ENCODE assay signal across 7 mouse cellular contexts in the genomic region with DNA sequence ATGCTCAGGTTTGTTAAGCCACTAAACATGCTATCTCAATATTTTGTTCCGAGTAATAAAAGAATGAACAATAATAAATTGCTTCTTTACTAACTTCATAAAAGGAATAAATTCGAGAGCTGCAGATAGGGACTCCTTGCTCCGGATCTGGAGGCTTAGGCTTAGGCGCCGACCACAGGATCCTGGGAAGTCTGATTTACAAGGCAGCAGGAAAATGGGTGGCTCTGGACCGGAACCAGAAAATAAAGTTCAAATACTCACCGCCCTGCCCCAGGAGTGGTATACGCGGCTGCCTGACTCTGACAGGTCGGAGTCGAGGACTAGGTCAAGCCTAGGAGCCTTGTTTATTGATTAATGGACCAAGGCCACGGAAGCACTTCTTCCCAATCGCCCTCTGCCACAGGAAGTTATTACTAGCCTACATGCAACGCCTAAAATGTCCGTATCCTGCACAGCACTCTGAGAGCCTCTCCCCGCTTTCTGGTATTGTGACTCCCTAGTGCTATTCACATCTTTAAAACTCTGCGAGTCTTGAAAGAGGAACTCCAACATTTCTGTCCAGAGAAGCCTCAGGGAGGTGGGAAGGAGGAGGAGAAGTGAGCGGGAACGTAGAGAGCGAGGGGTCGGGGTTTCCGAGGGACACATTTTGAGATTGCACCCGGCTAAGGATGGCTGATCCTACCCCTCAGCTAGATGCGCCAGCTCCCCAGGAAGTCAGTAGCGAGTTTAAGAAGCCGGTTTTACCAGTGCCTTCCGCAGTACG. TPM values are rescaled to one million over a fixed set of nuclear protein-coding genes. Genes with fewer than 3 reads are reported as not detected.
DNase-seq lines count a peak whose midpoint lies in the region; ATAC-seq and TF ChIP-seq lines count a peak whose summit lies in the region.

A gene (plus strand): TSS at position 642 of the 763 bp plus-strand sequence.

- H3K9me3 ChIP-seq in embryonic facial prominence, embryonic 10.5 days = no peaks in the 10 kb centered on the region
- no peaks in the 10 kb centered on the region for H3K9me3 ChIP-seq in intestine, postnatal 0 days (ENCODE audit: control insufficient read depth)
- H3K9me3 ChIP-seq in midbrain, embryonic 12.5 days = no peaks in the 10 kb centered on the region

- H3K4me1 ChIP-seq in embryonic facial prominence, embryonic 10.5 days = peaks cover 20% of the 10 kb centered on the region
- peaks cover 9% of the 10 kb centered on the region; the same call in 1 of the 2 replicates for H3K4me1 ChIP-seq in intestine, postnatal 0 days (replicated peaks; ENCODE audit: control insufficient read depth, insufficient read depth, low read length)
- peaks cover 21% of the 10 kb centered on the region for H3K4me1 ChIP-seq in midbrain, embryonic 12.5 days
- H3K4me1 ChIP-seq in small intestine, adult 2 months (ENCODE audit: control insufficient read depth, insufficient read depth, insufficient read length, low read length) = peaks cover 2% of the 10 kb centered on the region; the same call in 1 of the 2 replicates

- peak; percentile 33; the same call in 1 of the 2 replicates for TF ChIP-seq POLR2A in small intestine, adult 2 months (IDR thresholded peaks at IDR 0.05; ENCODE audit: low read depth, low read length)

- TF ChIP-seq CTCF in intestine, postnatal 0 days (IDR thresholded peaks at IDR 0.05; ENCODE audit: low read depth) = no peak
- no peak for TF ChIP-seq CTCF in small intestine, adult 2 months (IDR thresholded peaks at IDR 0.05; ENCODE audit: extremely low read depth, insufficient read length, insufficient replicate concordance, low read depth, low read length)

- H3K27ac ChIP-seq in embryonic facial prominence, embryonic 10.5 days (replicated peaks) = peak within 1 kb of the TSS; percentile 93
- peak within 1 kb of the TSS; percentile 70 for H3K27ac ChIP-seq in intestine, postnatal 0 days (ENCODE audit: low read depth, low read length)
- peak within 1 kb of the TSS; percentile 80 for H3K27ac ChIP-seq in midbrain, embryonic 12.5 days (replicated peaks)
- 0 out of 2 replicates have a peak within 1 kb of the TSS, but pooled peaks have one; percentile 18 for H3K27ac ChIP-seq in small intestine, adult 2 months (ENCODE audit: insufficient read depth, low read depth, low read length)

- peak within 1 kb of the TSS; percentile 99 for H3K4me3 ChIP-seq in embryonic facial prominence, embryonic 10.5 days
- H3K4me3 ChIP-seq in intestine, postnatal 0 days (ENCODE audit: low read depth, low read length) = peak within 1 kb of the TSS; percentile 96
- H3K4me3 ChIP-seq in midbrain, embryonic 12.5 days = peak within 1 kb of the TSS; percentile 96
- H3K4me3 ChIP-seq in small intestine, adult 2 months (ENCODE audit: low read depth, low read length) = peak within 1 kb of the TSS; percentile 89

- no peaks in the 10 kb centered on the region for H3K27me3 ChIP-seq in embryonic facial prominence, embryonic 10.5 days (replicated peaks; ENCODE audit: low read depth, poor library complexity, severe bottlenecking)
- H3K27me3 ChIP-seq in intestine, postnatal 0 days (replicated peaks; ENCODE audit: control insufficient read depth, insufficient read depth, low read length) = no peaks in the 10 kb centered on the region
- no peaks in the 10 kb centered on the region for H3K27me3 ChIP-seq in midbrain, embryonic 12.5 days
- no peaks in the 10 kb centered on the region for H3K27me3 ChIP-seq in small intestine, adult 2 months (ENCODE audit: control insufficient read depth, insufficient read depth, low read length)

- H3K9ac ChIP-seq in intestine, postnatal 0 days (ENCODE audit: low read depth, low read length) = peak within 1 kb of the TSS; percentile 75
- peak within 1 kb of the TSS; percentile 86 for H3K9ac ChIP-seq in midbrain, embryonic 12.5 days (replicated peaks)

- under 1% methylated on average over 28 of the region's 28 CpGs for WGBS in embryonic facial prominence, embryonic 10.5 days
- 1% methylated on average over 28 of the region's 28 CpGs for WGBS in intestine, postnatal 0 days
- under 1% methylated on average over 28 of the region's 28 CpGs for WGBS in midbrain, embryonic 12.5 days
- under 1% methylated on average over 28 of the region's 28 CpGs for WGBS in small intestine, adult 2 months

- H3K4me2 ChIP-seq in intestine, postnatal 0 days (replicated peaks; ENCODE audit: low read depth) = peak within 1 kb of the TSS; percentile 90
- peak within 1 kb of the TSS; percentile 97 for H3K4me2 ChIP-seq in midbrain, embryonic 12.5 days (replicated peaks)

- DNase-seq in adrenal gland, postnatal 10 days = peak; percentile 85
- peak; percentile 79 for DNase-seq in embryonic facial prominence, embryonic 10.5 days (ENCODE audit: low spot score)
- peak; percentile 37 for DNase-seq in gonadal fat pad, adult 2 months (ENCODE audit: low read depth)
- peak; percentile 66 for DNase-seq in left cerebral cortex, postnatal 4 days

- intact Hi-C loops in left cerebral cortex, postnatal 4 days (cut with DNase I) = no loop called here

- H3K36me3 ChIP-seq in embryonic facial prominence, embryonic 10.5 days (replicated peaks) = peaks cover 46% of the 10 kb centered on the region
- H3K36me3 ChIP-seq in intestine, postnatal 0 days (ENCODE audit: control insufficient read depth, insufficient read depth) = peaks cover 29% of the 10 kb centered on the region
- peaks cover 40% of the 10 kb centered on the region for H3K36me3 ChIP-seq in midbrain, embryonic 12.5 days
- H3K36me3 ChIP-seq in small intestine, adult 2 months (ENCODE audit: control insufficient read depth, insufficient read depth, low read length) = peaks cover 23% of the 10 kb centered on the region

- ATAC-seq in intestine, postnatal 0 days = peak; percentile 82
- ATAC-seq in midbrain, embryonic 12.5 days (ENCODE audit: low FRiP score, low read depth) = peak; percentile 74

RNA-seq across cellular contexts. Expression of the gene that starts here (rescaled TPM):
- 10 to 100 TPM; 27.9 to 28.5 TPM for total RNA-seq in adrenal gland, postnatal 10 days (2021)
- 32.2 and 33.1 TPM in 2 replicates for polyA plus RNA-seq in embryonic facial prominence, embryonic 10.5 days (2016; fragmentation: Nextera tagmentation; extraction: Ambion mirVana)
- 12.6 and 14.5 TPM in 2 replicates for polyA plus RNA-seq in gonadal fat pad, adult 2 months (2012; rRNA removed)
- polyA plus RNA-seq in intestine, postnatal 0 days (2015; fragmentation: Nextera tagmentation; extraction: Ambion mirVana) = 13.6 and 15.5 TPM in 2 replicates
- total RNA-seq in left cerebral cortex, postnatal 4 days (2021) = 10 to 100 TPM; 41.5 to 48.7 TPM
- polyA plus RNA-seq in midbrain, embryonic 12.5 days (2016; fragmentation: Nextera tagmentation; extraction: Ambion mirVana) = 37.7 and 39.2 TPM in 2 replicates
- 3.7 and 8.7 TPM in 2 replicates for polyA plus RNA-seq in small intestine, adult 2 months (2012; rRNA removed)

Comparison
In these comparisons a context has a peak if more than half of its experiments do, and no peak if none do; other contexts are left out.
1. Peak in every context shown above with its lines: DNase-seq, ATAC-seq, H3K4me3 ChIP-seq and H3K27ac ChIP-seq.
2. H3K27ac ChIP-seq: peak in every context shown above with its lines; median percentile 93 in embryonic facial prominence, embryonic 10.5 days; 80 in midbrain, embryonic 12.5 days; 70 in intestine, postnatal 0 days; 18 in small intestine, adult 2 months.